Mouse (Mus musculus) hindbrain, embryonic 11.5 days (tissue): ENCODE measurements around the gene Adam1b. TPM values are rescaled to one million over a fixed set of nuclear protein-coding genes. Genes with fewer than 3 reads are reported as not detected.
"Not testable (repeated sequence)": the region's sequence is repeated elsewhere in the genome, so short reads cannot be mapped to it uniquely, and the experiment has no call there.

Source experiments
- ATAC-seq: fragments of 200-750 bp; cut with Nextera tagmentation; 2 replicates; pipeline ENCODE4 v1.8.0; 2017; ENCODE audit warnings: mild to moderate bottlenecking, moderate TSS enrichment, moderate library complexity; ENCODE audit not compliant: low FRiP score
- DNase-seq: peaks from one replicate; pipeline ENCODE4 v3.0.0-alpha.2; 2015; ENCODE audit warnings: low spot score
- H3K27ac ChIP-seq: fragments of 300-500 bp; sonication (generic); 2 replicates; pipeline ENCODE4 v1.5.1; 2014; ENCODE audit warnings: mild to moderate bottlenecking, low read depth, low read length
- H3K27me3 ChIP-seq: fragments of 300-500 bp; sonication (generic); 2 replicates; pipeline ENCODE4 v1.6.1; 2014; ENCODE audit warnings: mild to moderate bottlenecking, low read length, moderate library complexity, mixed read lengths; ENCODE audit not compliant: control insufficient read depth, insufficient read depth
- H3K36me3 ChIP-seq: fragments of 300-500 bp; sonication (generic); 2 replicates; pipeline ENCODE4 v1.6.1; 2014; ENCODE audit warnings: mild to moderate bottlenecking, low read length, moderate library complexity, mixed read lengths; ENCODE audit not compliant: control insufficient read depth, insufficient read depth
- H3K4me1 ChIP-seq: fragments of 300-500 bp; sonication (generic); replicated peaks from 2 replicates; pipeline ENCODE4 v1.6.1; 2014; ENCODE audit warnings: low read length, mixed read lengths; ENCODE audit not compliant: control insufficient read depth, insufficient read depth
- H3K4me2 ChIP-seq: fragments of 300-500 bp; sonication (generic); replicated peaks from 2 replicates; pipeline ENCODE4 v1.6.1; 2014; ENCODE audit warnings: mild to moderate bottlenecking, low read depth, low read length
- H3K4me3 ChIP-seq: fragments of 300-500 bp; sonication (generic); 2 replicates; pipeline ENCODE4 v1.5.1; 2014; ENCODE audit warnings: low read depth, low read length
- H3K9ac ChIP-seq: fragments of 300-500 bp; sonication (generic); 2 replicates; pipeline ENCODE4 v1.6.1; 2014; ENCODE audit warnings: low read depth, low read length
- H3K9me3 ChIP-seq: fragments of 300-500 bp; sonication (generic); 2 replicates; pipeline ENCODE4 v1.6.1; 2016; ENCODE audit warnings: low read length; ENCODE audit not compliant: control insufficient read depth
- WGBS: fragments of 180-500 bp; shearing (Covaris S2); extraction: QIAGEN DNeasy Blood & Tissue Kit; methylation state at CpG from one replicate; pipeline ENCODE4 v1.1.7; 2014; 5-methylcytosine and 5-hydroxymethylcytosine counted together
- polyA plus RNA-seq: library from polyadenylated mRNA; unstranded; fragments of >200 nt; fragmentation: Nextera tagmentation; extraction: Ambion mirVana; gene quantifications from 2 replicates; pipeline ENCODE4 v1.2.1, GENCODE M21; 2014

The Adam1b gene
- polyA plus RNA-seq, 1 experiment from 2014 or later, result not detected

DNA sequence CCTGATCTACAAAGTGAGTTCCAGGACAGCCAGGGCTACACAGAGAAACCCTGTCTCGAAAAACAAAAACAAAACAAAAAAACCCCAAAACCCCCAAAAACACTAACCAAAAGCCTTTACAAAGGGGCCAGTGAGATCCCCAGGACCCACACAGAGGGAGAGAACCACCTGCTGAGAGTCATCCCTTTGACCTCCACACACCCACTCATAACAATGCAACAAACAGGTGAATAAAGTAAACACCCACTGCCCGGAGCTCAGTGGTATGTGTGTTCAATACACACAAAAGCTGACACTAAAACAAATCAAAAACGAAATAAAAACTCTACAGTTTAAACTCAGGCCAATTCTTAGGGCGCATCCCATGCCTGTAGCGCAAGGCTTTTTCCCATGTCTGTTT, 36.8 kb upstream of the Adam1b start:
- Histone ChIP-seq H3K4me2 (no peak overlapping the region), H3K4me3 (no peak overlapping the region), H3K9me3 (no peaks in the 10 kb centered on the region), H3K27me3 (no peaks in the 10 kb centered on the region), H3K36me3 (0 out of 2 replicates have a peak, but pooled peaks cover 3% of the 10 kb centered on the region), H3K27ac (no peak overlapping the region), H3K9ac (no peak overlapping the region), H3K4me1 (peaks cover 4% of the 10 kb centered on the region; the same call in 1 of the 2 replicates)
- 91% methylated on average over 5 of the region's 5 CpGs for WGBS
- DNase-seq, result no peak
- ATAC-seq, result no peak

DNA sequence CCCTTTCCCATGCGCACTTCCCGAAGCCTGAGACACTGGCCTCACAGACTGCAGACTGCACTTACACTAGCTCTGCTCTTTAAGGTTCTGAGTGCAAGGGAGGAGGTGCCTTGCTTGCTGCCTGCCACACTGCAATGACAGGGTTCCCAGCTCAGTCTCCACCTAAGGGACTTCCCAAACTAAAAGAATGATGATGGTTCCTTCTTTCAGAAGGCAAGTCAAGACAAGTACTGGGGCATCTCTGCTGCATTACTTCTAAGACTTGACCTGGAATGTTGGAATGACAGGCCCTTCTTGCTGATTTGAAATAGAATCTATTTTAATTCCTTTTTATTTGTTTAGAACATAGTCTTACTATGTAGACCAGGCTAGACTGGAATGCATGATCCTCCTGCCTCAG, 34.4 kb upstream of the Adam1b start:
- no peak overlapping the region for H3K4me2 ChIP-seq
- H3K36me3 ChIP-seq, result peaks cover 10% of the 10 kb centered on the region; the same call in 1 of the 2 replicates
- DNase-seq, result no peak
- WGBS, result 79% methylated on average over 2 of the region's 2 CpGs
- no peak overlapping the region for H3K27ac ChIP-seq
- no peaks in the 10 kb centered on the region for H3K9me3 ChIP-seq
- H3K4me3 ChIP-seq, result no peak overlapping the region
- no peaks in the 10 kb centered on the region; the same call in 1 of the 2 replicates for H3K4me1 ChIP-seq
- no peak for ATAC-seq
- no peaks in the 10 kb centered on the region for H3K27me3 ChIP-seq
- H3K9ac ChIP-seq, result no peak overlapping the region

DNA sequence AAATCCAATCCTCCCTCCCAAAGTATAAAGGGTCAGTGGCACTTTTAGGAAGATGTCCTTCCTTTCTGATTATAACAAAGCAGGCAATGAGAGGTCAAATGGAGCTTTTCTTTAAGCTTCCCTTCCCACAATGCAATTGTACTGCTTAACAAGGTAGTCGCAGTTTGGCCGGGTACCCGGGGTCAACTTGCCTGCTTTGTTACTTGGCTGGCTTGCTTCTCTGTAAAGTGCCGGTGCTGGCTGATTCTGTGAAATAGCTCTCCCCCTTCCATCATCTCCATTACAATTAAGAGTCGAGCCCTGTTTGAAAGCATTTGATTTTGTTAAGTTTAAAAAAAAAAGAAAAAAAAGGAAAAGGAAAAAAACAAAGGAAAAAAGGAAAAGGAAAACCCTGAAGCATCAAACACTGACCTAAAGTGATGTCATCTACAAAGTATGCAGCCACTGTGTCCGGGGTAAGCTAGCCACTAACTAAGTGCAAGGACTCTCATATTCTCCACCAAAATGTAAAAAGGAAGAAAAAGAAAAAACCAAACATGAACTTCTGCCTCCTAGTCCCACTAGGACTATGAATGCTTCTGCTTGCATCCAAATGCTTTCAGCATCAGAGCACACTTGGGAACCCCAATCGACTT, 33.8 kb upstream of the Adam1b start:
- no peak overlapping the region for H3K9ac ChIP-seq
- DNase-seq (no peak), ATAC-seq (no peak)
- no peak overlapping the region for H3K27ac ChIP-seq
- 59% methylated on average over 7 of the region's 7 CpGs for WGBS
- H3K27me3 ChIP-seq, result no peaks in the 10 kb centered on the region
- no peaks in the 10 kb centered on the region for H3K9me3 ChIP-seq
- no peak overlapping the region for H3K4me2 ChIP-seq
- peaks cover 10% of the 10 kb centered on the region; the same call in 1 of the 2 replicates for H3K36me3 ChIP-seq
- no peak overlapping the region for H3K4me3 ChIP-seq
- H3K4me1 ChIP-seq, result no peaks in the 10 kb centered on the region

DNA sequence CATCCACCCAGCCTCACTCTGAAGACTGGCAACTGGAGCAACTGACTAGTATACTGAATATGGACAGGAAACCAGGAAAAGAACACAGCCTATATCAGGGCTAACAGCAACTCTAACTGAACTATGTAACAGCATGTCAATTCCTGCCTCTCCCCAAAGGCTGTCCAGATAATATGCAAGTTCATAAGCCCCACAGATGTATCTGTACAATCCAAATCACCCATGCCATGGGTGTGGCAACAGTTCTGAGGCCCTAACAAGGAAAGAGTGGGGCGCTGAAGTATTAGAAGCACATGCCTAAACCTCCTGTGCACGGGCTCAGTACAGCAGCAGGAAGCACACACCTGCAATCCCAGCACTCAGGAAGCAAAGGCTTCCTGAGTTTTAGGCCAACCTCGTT, 31.9 kb upstream of the Adam1b start:
- Histone ChIP-seq H3K36me3 (peaks cover 10% of the 10 kb centered on the region; the same call in 1 of the 2 replicates), H3K9me3 (no peaks in the 10 kb centered on the region), H3K4me1 (no peaks in the 10 kb centered on the region), H3K27me3 (no peaks in the 10 kb centered on the region), H3K9ac (no peak overlapping the region), H3K4me3 (no peak overlapping the region), H3K4me2 (no peak overlapping the region), H3K27ac (no peak overlapping the region)
- DNase-seq (no peak), ATAC-seq (no peak)
- WGBS, result 94% methylated on average over 3 of the region's 3 CpGs

DNA sequence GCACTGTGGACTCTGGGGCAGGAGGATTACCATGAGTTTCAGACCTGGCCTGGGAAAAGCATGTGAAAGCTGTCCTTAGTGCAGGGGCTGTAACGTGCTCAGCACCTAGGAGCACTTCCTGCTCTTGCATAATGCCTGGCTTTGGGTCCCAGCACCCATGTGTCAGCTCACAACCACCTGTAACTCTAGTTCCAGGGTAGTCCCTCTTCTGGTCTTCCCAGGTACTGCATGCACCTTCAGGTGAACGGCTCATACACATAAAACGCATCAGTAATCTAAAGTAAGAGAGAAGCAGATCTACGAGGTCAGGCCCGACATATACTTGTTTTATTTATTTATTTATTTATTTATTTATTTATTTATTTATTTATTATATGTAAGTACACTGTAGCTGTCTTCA, 31.3 kb upstream of the Adam1b start:
- no peaks in the 10 kb centered on the region for H3K4me1 ChIP-seq
- no peaks in the 10 kb centered on the region for H3K9me3 ChIP-seq
- H3K27me3 ChIP-seq, result no peaks in the 10 kb centered on the region
- ATAC-seq (no peak), DNase-seq (peak; percentile 44)
- 96% methylated on average over 5 of the region's 5 CpGs for WGBS
- H3K36me3 ChIP-seq, result peaks cover 10% of the 10 kb centered on the region; the same call in 1 of the 2 replicates
- H3K9ac ChIP-seq, result no peak overlapping the region
- no peak overlapping the region for H3K27ac ChIP-seq
- H3K4me2 ChIP-seq, result no peak overlapping the region
- no peak overlapping the region for H3K4me3 ChIP-seq

DNA sequence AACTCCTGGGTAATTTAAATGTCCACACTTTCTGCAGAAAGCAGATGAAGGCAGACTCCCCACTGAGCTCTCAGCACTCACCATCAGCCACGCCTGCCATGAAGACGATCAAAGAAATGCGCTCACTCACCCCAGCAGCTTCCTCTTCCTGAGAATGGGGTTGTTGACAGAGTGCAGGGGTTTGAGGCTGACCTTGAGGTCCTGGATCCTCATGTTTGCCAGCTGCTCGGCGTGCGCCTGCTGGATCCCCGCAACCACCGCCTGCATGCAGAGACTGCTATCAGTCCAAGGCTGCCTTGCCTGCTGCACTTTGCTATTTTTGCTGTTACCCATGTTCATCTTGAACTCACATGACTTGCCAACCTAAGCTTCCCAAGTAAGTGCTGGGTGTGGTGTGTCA, 23.7 kb upstream of the Adam1b start:
- Histone ChIP-seq H3K9me3 (no peaks in the 10 kb centered on the region), H3K36me3 (peaks cover 15% of the 10 kb centered on the region), H3K27me3 (no peaks in the 10 kb centered on the region), H3K9ac (no peak overlapping the region), H3K4me1 (no peaks in the 10 kb centered on the region), H3K4me3 (no peak overlapping the region), H3K27ac (no peak overlapping the region), H3K4me2 (no peak overlapping the region)
- DNase-seq, result no peak
- ATAC-seq, result no peak
- WGBS, result 75% methylated on average over 8 of the region's 8 CpGs

DNA sequence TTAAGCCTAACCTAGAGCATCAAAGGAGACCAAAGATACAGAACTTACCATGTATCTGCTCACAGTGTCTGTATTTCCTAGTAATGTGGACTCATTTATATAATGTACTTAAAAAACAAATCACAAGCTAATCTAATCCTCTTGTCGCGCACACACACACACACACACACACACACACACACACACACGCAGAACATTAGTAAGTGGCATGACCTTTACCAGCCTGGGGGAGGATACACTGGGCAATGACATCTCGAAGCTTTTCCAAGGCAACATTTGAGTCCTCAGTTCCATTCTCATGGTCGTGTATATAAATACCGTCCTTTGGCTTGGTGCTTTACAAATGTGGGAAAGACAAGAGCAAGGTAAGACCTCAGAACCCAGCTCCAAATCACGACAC, 23.3 kb upstream of the Adam1b start:
- H3K9ac ChIP-seq, result no peak overlapping the region
- H3K4me3 ChIP-seq, result no peak overlapping the region
- DNase-seq (no peak), ATAC-seq (no peak)
- no peaks in the 10 kb centered on the region for H3K4me1 ChIP-seq
- no peak overlapping the region for H3K4me2 ChIP-seq
- no peaks in the 10 kb centered on the region for H3K9me3 ChIP-seq
- WGBS, result 85% methylated on average over 7 of the region's 7 CpGs
- peaks cover 15% of the 10 kb centered on the region for H3K36me3 ChIP-seq
- no peaks in the 10 kb centered on the region for H3K27me3 ChIP-seq
- H3K27ac ChIP-seq, result no peak overlapping the region

DNA sequence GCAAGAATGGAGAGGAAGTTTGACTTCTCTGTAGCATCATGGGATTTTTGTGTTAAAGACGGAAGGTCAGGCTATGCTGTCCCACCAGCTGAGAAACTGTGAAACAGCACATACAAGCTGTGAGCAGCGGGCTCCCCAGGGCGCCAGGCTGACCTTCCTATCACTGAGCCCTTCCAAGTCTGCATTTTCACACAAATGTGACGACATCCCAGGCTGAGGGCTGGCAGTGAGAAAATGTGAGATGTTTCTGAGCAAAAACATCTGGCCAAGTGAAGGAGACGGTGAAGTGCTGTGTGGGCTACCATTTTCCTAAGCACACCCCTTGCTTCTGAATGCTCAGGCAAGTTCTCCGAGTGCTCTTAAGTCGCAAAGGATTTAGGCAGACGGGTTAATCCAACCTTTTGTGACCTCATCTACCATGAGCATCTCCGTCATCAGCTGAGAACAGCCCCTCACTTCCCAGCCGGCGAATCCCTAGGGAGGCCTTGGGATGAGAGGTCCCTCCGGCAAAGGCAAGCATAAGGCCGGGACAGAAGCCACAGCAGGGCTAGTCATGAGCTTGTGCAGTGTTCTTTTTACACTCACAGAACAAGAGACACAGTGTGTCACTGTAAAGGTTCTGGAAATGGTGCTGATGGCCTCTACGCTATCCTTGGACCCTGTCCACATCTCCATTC, 22.7 kb upstream of the Adam1b start:
- H3K9me3 ChIP-seq, result no peaks in the 10 kb centered on the region
- 83% methylated on average over 14 of the region's 14 CpGs for WGBS
- peaks cover 17% of the 10 kb centered on the region for H3K36me3 ChIP-seq
- ATAC-seq (no peak), DNase-seq (no peak)
- no peak overlapping the region for H3K9ac ChIP-seq
- H3K27me3 ChIP-seq, result no peaks in the 10 kb centered on the region
- H3K4me1 ChIP-seq, result no peaks in the 10 kb centered on the region
- H3K4me2 ChIP-seq, result no peak overlapping the region
- no peak overlapping the region for H3K27ac ChIP-seq
- no peak overlapping the region for H3K4me3 ChIP-seq

DNA sequence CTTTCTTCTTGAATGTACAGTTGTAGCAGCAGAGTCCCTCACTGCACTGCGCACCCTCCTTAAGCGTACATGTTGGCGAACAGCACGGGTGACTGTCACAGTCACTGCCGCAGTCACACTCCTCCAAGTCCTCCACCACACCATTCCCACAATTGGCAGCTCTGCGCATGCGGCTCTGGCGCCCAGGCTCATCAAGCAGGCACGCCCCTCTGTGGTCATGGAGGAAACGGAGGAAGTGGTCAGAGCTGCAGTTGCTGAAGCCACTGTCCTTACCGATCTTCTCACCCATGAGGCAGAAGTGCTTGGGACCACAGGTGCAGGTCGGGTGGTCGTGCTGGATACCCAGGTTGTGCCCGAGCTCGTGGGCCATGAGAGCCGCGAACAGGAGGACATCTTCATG, 16.5 kb upstream of the Adam1b start:
- ATAC-seq, H3K9me3 ChIP-seq, H3K4me2 ChIP-seq, H3K4me1 ChIP-seq, H3K9ac ChIP-seq, H3K4me3 ChIP-seq, H3K27me3 ChIP-seq, H3K27ac ChIP-seq, DNase-seq: not testable (repeated sequence)
- WGBS, result 92% methylated on average over 10 of the region's 17 CpGs
- peaks cover 10% of the 10 kb centered on the region for H3K36me3 ChIP-seq
